Mouse (Mus musculus) 3134 (cell line): ENCODE measurements around the gene Cgnl1.

Experiments
- DNase-seq: peaks from one replicate; pipeline ENCODE4 v3.0.0-alpha.2; 2011; ENCODE audit warnings: low spot score; ENCODE audit not compliant: insufficient read length; ENCODE audit errors: extremely low read depth

Gene Cgnl1

GRCm38 (mm10) chr9:71769701-71770100 is 1.7 kb downstream of the Cgnl1 start:
- DNase-seq = peak; percentile 22

- DNase-seq = peak; percentile 64
Observed at GRCm38 (mm10) chr9:71768119-71768518, 3.3 kb downstream of the Cgnl1 start.

DNA sequence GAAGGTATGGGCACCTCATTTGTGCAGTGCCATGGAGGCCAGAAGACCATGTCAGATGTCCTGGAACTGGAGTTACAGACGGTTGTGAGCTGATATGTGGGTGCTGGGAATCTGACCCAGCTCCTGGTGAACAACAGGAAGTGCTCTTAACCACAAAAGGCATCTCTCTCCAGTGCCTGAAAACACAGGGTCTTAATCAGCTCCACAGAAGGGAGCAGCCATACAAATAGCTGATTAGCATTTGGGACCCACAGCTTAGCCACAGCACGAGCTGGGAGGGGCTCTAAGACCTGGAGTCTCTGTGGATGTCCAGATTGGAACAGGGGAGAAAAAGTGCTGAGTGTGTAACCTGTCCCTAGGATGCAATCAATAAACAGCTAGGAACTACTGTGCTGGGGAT is 4.5 kb downstream of the Cgnl1 start:
- DNase-seq = no peak

DNA sequence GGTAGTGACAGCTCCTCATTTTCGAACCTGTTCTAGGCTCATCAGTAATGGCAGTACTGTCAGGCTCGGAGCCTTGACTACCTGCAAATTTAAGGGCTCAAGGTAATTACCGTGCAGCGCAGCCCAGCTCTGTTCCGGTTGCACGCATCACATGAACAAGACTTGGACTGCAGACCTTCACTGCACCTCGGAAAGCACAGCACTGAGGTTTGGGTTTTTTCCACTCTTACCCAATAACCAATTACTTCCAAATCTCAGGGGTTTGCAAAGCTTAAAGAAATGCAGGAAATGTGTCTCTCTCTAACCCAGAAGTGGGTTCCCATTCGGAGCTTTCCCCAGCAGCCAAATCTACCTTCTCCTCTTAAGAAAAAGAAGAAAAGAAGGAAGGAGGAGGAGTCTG is 5.1 kb downstream of the Cgnl1 start:
- DNase-seq = no peak

GRCm38 (mm10) chr9:71764551-71764950 is 6.9 kb downstream of the Cgnl1 start:
- no peak for DNase-seq

- DNase-seq = no peak
Observed at GRCm38 (mm10) chr9:71763273-71763672, 8.1 kb downstream of the Cgnl1 start.

GRCm38 (mm10) chr9:71761663-71762062 is 9.7 kb downstream of the Cgnl1 start:
- no peak for DNase-seq

DNA sequence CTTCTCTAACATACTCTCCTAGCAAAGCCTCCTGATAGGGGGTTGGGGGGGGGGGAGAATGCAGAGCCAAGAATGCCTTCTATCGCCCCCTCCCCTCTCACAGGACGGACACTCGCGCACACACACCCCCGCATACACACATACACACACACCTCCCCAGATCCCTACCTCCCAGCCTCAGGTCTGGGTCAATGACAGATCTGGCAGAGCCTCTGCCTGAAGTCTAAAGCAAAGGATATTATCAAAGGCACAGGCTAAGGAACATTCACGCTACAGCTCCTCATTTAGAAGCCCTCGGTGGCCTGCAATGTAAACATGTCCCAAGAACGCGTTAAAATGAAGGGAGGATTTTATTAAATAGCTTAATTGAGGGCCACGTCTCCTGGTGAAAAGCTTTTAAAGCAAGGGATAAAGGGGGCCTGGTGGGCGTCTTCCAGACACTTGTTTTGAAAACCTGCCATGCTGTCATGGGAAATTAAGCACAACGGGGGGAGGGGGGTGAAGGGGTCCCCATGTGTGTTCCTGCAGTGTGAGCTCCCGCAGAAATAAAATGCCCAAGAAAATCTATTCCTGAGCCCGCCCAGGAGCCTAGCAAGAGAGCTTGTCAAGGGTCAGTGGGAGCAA is 10.8 kb downstream of the Cgnl1 start:
- no peak for DNase-seq

DNA sequence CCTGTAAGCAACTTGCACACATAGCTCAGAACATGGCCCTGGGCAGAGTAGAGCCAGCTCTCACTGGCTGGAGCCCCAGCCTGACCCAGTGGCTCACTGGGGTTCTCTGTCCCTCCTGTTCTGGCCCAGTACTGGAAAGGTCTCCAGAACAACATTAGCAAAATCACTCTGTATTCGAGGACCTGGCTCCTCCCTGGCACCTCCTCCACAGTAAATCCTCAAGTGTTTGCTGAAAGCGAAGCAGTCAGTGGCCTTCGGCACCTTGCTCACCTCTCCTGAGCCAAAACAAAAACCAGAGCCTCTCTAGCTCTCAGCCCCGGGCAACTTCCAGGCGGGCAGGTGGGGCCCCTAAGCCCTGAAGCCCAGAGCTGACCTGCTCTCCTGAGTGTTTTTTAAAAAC is 11.5 kb downstream of the Cgnl1 start:
- DNase-seq = no peak

- peak; percentile 44 for DNase-seq
Observed at GRCm38 (mm10) chr9:71757386-71757785, 14.0 kb downstream of the Cgnl1 start.

DNA sequence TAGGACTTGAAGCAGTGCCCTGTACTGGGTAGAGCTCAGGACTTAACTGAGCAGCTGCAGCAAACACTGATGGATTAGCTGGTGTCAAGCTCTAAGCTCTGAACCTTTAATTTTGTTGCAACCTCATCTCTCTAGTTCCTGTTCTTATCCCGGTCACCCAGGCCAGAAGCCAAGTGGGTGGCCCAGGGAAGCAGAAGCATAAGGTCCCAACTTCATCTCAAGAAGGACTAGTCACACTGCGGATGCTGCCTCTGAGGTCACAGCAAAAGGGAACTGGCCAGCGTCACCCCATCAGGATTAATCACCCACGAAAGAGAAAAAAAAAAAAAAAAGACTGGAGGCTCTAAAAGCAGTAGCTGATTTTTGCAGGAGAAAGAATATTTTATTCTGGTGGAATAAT is 14.5 kb downstream of the Cgnl1 start:
- DNase-seq = peak; percentile 52

GRCm38 (mm10) chr9:71753981-71754380 is 17.4 kb downstream of the Cgnl1 start:
- no peak for DNase-seq

- no peak for DNase-seq
Observed at GRCm38 (mm10) chr9:71753529-71753928, 17.9 kb downstream of the Cgnl1 start.

DNA sequence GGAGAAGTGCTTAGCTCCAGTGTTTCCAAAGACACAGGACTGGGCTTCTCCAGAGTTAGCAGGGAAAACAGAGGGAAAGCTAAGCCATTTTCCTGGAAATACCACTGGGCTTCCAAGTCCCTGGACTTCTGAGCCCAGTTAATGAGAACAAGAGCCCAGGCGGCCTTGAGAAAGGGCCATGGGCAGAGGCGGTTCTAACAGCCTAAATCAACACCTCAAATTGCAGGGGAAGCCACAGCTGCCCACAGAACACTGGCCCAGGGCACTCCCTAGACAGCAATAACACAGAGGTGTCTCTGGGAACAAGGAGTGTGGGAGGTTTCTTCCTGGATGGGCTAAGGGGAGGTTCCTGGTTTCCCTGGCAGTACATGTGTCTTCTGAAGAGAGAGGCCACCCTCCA is 18.3 kb downstream of the Cgnl1 start:
- DNase-seq = no peak

DNA sequence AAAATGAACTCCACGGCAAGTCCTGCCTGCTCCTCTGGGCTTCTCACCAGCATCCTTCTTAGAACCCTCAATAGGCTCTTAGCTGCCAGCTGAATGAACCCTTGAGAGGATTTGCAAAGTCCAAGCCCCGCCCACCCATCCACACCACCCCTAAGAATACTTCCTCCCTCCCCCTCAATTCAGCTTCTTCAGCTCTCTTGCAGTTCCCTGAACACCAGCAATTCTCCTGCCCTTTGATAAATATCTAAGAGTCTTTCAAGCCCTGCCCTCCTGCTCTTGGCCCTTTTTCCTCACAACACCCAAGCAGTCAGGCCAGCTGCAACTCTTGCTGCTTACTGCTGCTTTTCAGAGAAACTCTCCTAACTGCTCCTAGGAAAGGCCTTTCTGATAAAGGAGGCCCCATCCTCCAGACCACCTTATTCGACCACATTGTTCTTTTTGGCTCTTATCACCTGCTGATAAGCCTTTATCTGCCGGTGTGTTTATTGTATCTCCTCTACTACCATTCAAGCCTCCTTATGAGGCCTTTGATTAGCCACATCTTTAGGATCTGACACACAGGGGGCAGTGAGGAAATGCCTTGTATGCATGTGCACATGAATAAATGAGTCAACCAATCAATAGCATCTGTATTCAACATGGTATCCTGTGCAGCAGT is 21.3 kb downstream of the Cgnl1 start:
- DNase-seq = no peak

DNA sequence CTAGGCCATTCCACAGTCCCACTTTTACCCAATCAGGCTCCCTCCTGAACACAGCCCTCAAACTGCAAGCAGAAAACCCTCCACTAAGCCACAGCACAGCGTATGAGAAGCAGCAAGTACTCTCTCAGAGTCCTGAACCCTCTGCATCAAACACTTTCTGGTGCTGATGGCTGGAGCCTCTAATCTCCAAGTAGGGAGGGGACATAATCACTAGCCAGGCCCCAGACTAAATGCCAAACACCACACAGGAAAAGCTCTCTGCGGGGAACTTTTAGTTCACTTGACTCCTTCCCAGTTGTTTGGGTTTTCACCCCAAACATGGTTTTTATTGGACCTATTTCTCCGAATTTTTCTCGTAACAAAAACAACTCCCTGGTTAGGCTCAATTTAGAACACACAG is 25.0 kb downstream of the Cgnl1 start:
- no peak for DNase-seq

DNA sequence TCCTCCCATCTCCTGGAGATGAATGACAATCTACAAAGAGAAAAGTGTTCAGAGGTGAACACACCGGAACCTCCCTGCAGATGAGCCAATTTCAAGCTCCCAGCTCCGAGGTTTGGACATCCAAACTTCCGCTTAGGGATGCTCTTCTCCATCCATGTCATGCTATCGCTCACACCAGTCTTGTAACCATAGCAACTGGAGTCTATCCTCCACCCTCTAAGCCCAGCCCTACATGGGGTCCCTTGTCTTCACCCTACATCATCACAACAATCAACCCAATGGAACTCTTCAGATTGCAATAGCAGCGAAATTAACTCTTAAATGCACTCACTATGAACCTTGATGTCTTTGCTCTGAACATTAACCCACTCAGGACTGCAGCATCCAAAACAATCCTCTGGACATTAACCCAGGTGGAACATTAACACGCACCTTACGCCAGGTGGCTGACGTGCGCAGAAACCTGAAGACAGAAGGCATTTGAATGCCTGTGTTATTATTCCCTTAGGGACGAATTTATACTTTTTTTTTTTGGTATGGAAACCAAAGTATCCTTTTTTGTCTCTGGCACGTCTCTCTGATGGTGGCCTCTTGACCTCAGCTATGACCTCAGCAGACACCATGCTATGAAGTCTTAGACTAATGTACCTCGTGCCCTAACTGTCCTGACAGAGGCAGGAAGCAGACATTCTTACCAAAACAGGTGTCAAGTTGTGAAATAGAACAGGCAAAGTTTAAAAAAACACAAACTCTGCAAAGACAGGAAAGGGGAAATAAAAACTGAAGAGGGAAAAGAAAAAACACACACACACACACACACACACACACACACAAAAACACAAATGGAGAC is 33.1 kb downstream of the Cgnl1 start:
- no peak for DNase-seq

GRCm38 (mm10) chr9:71737257-71738023 is 34.0 kb downstream of the Cgnl1 start:
- DNase-seq = no peak

- no peak for DNase-seq
Observed at GRCm38 (mm10) chr9:71735886-71736285, 35.5 kb downstream of the Cgnl1 start.

GRCm38 (mm10) chr9:71733559-71733958 is 37.8 kb downstream of the Cgnl1 start:
- no peak for DNase-seq

GRCm38 (mm10) chr9:71728822-71729311 is 42.5 kb downstream of the Cgnl1 start:
- DNase-seq = no peak
